Mouse (Mus musculus) T-helper 2 cell (primary cell): ENCODE results near the gene Copz1.
"Not testable (repeated sequence)": the region's sequence is repeated elsewhere in the genome, so short reads cannot be mapped to it uniquely, and the experiment has no call there.

Source experiments
- in situ Hi-C: fragments of 300-600 bp; cut with MboI, MseI; formaldehyde crosslinking; loops from one replicate; pipeline ENCODE4 v1.15.1; 2025; ENCODE audit warnings: high pct_unique_total_duplicates

Copz1 gene

GRCm38 (mm10) chr15:103272419-103273279 lies at the start of gene Copz1:
Gene Copz1 (plus strand): TSS chr15:103272714.
- in situ Hi-C loops = no loop called here

GRCm38 (mm10) chr15:103224161-103224560 lies 48.4 kb upstream of the Copz1 start:
- in situ Hi-C loops = loop anchor here (25.0 kb wide), 1 partner anchor 1137 kb away; no protein-coding TSS in a partner anchor

- in situ Hi-C loops = no loop called here
These were observed 45.5 kb upstream of the Copz1 start for GRCm38 (mm10) chr15:103227022-103227421.

GRCm38 (mm10) chr15:103227572-103227971 lies 44.9 kb upstream of the Copz1 start:
- in situ Hi-C loops = no loop called here

GRCm38 (mm10) chr15:103228904-103229303 lies 43.6 kb upstream of the Copz1 start:
- in situ Hi-C loops = no loop called here

- in situ Hi-C loops = no loop called here
These were observed 39.4 kb upstream of the Copz1 start for GRCm38 (mm10) chr15:103233119-103233518.

- in situ Hi-C loops = no loop called here
These were observed 35.2 kb upstream of the Copz1 start for GRCm38 (mm10) chr15:103237295-103237694.

GRCm38 (mm10) chr15:103239130-103239684 lies 33.3 kb upstream of the Copz1 start:
- in situ Hi-C loops = no loop called here

- in situ Hi-C loops = no loop called here
These were observed 32.8 kb upstream of the Copz1 start, which contains the start of gene Cbx5 for GRCm38 (mm10) chr15:103239685-103240159. Gene Cbx5 (minus strand): TSS chr15:103239816.

- in situ Hi-C loops = no loop called here
These were observed 32.1 kb upstream of the Copz1 start, which contains the start of gene Hnrnpa1 for GRCm38 (mm10) chr15:103240160-103241028. Gene Hnrnpa1 (plus strand): TSS chr15:103240432.

GRCm38 (mm10) chr15:103241071-103242018 lies 31.2 kb upstream of the Copz1 start:
- in situ Hi-C loops = not testable (repeated sequence)

- in situ Hi-C loops = no loop called here
These were observed 29.6 kb upstream of the Copz1 start for GRCm38 (mm10) chr15:103242885-103243284.

- in situ Hi-C loops = no loop called here
These were observed 26.9 kb upstream of the Copz1 start for GRCm38 (mm10) chr15:103245616-103246015.

GRCm38 (mm10) chr15:103247078-103247781 lies 25.3 kb upstream of the Copz1 start:
- in situ Hi-C loops = no loop called here

GRCm38 (mm10) chr15:103247782-103248400 lies 24.6 kb upstream of the Copz1 start:
- in situ Hi-C loops = no loop called here

- in situ Hi-C loops = no loop called here
These were observed 23.9 kb upstream of the Copz1 start for GRCm38 (mm10) chr15:103248401-103249313.

GRCm38 (mm10) chr15:103249511-103249910 lies 23.0 kb upstream of the Copz1 start:
- in situ Hi-C loops = not testable (repeated sequence)

- in situ Hi-C loops = no loop called here
These were observed 22.2 kb upstream of the Copz1 start for GRCm38 (mm10) chr15:103250195-103250740.
